Mouse (Mus musculus) kidney, embryonic 14.5 days (tissue): ENCODE results near the gene Olfml2a. TPM values are rescaled to one million over a fixed set of nuclear protein-coding genes. Genes with fewer than 3 reads are reported as not detected.

Experiments used
- ATAC-seq: fragments of 200-750 bp; cut with Nextera tagmentation; 2 replicates; pipeline ENCODE4 v1.8.0; 2017; ENCODE audit warnings: moderate number of reproducible peaks, mild to moderate bottlenecking, moderate TSS enrichment, moderate library complexity; ENCODE audit not compliant: low FRiP score, low TSS enrichment
- H3K27ac ChIP-seq: fragments of 300-500 bp; sonication (generic); 2 replicates; pipeline ENCODE4 v1.5.1; 2014; ENCODE audit warnings: low read depth, mild to moderate bottlenecking, low read length, moderate library complexity, mixed read lengths
- H3K27me3 ChIP-seq: fragments of 300-500 bp; sonication (generic); 2 replicates; pipeline ENCODE4 v1.6.1; 2014; ENCODE audit warnings: mild to moderate bottlenecking, low read length; ENCODE audit not compliant: control insufficient read depth, insufficient read depth
- H3K36me3 ChIP-seq: fragments of 300-500 bp; sonication (generic); 2 replicates; pipeline ENCODE4 v1.6.1; 2014; ENCODE audit warnings: low read length, mixed read lengths; ENCODE audit not compliant: control insufficient read depth, insufficient read depth
- H3K4me1 ChIP-seq: fragments of 300-500 bp; sonication (generic); 2 replicates; pipeline ENCODE4 v1.6.1; 2014; ENCODE audit warnings: low read length, mixed read lengths; ENCODE audit not compliant: control insufficient read depth, insufficient read depth
- H3K4me2 ChIP-seq: fragments of 300-500 bp; sonication (generic); replicated peaks from 2 replicates; pipeline ENCODE4 v1.6.1; 2014; ENCODE audit warnings: low read depth, mild to moderate bottlenecking, low read length
- H3K4me3 ChIP-seq: fragments of 300-500 bp; sonication (generic); 2 replicates; pipeline ENCODE4 v1.5.1; 2014; ENCODE audit warnings: mild to moderate bottlenecking, low read length
- H3K9ac ChIP-seq: fragments of 300-500 bp; sonication (generic); 2 replicates; pipeline ENCODE4 v1.6.1; 2014; ENCODE audit warnings: low read depth, mild to moderate bottlenecking, low read length, moderate library complexity
- H3K9me3 ChIP-seq: fragments of 300-500 bp; sonication (generic); 2 replicates; pipeline ENCODE4 v1.6.1; 2016; ENCODE audit warnings: low read length; ENCODE audit not compliant: control insufficient read depth
- WGBS: fragments of 180-500 bp; shearing (Covaris S2); extraction: QIAGEN DNeasy Blood & Tissue Kit; methylation state at CpG from one replicate; pipeline ENCODE4 v1.1.7; 2014; 5-methylcytosine and 5-hydroxymethylcytosine counted together
- polyA plus RNA-seq: library from polyadenylated mRNA; unstranded; fragments of >200 nt; fragmentation: Nextera tagmentation; extraction: Ambion mirVana; gene quantifications from 2 replicates; pipeline ENCODE4 v1.2.1, GENCODE M21; 2014

Olfml2a gene
- polyA plus RNA-seq, 1 experiment from 2014 or later: 2.3 TPM

DNA sequence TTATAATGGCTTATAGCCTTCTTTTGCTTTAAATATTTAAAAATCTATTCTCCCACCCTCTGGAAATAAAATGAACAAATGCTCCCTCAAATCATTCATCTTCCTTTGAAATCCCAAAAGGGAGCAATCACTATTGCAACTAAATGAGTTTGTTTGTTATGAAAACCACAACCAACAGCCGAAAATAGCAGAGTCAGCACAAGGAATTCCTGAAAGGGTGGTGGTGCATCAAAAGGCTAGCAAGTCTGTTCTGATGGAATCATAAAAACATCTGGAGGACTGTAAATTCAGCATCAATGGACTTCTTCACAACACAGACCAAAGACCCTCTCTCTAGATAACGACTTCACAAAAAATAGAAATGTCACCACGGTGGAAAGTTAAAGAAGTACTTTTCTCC lies 8.3 kb upstream of the Olfml2a start:
- Histone ChIP-seq H3K9me3 (no peaks in the 10 kb centered on the region), H3K9ac (no peak overlapping the region), H3K4me2 (no peak overlapping the region), H3K4me3 (no peak overlapping the region), H3K36me3 (no peaks in the 10 kb centered on the region), H3K4me1 (0 out of 2 replicates have a peak, but pooled peaks cover 7% of the 10 kb centered on the region), H3K27me3 (no peaks in the 10 kb centered on the region; the same call in 1 of the 2 replicates), H3K27ac (no peak overlapping the region)
- no peak for ATAC-seq
- 19% methylated on average over 3 of the region's 3 CpGs for WGBS

DNA sequence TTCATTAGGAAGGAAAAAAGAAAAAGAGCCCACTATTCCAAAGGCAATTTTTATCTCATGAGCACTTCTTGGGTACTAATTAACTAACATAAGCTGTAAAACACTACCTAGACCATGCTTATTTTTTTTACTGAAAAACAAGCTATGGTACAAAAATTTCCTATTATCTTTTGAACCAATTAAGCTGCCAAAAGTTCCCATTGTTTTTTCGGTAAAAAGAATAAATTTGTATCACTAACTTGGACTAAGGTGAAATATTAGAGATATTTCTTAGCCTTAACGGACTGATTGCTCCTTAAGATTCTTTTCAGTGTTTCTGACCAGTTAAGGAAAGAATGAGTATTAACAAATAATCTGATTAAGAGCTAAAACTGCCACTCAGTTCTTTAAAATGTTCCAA lies 7.9 kb upstream of the Olfml2a start:
- Histone ChIP-seq H3K9ac (no peak overlapping the region), H3K36me3 (no peaks in the 10 kb centered on the region), H3K4me1 (0 out of 2 replicates have a peak, but pooled peaks cover 7% of the 10 kb centered on the region), H3K4me3 (no peak overlapping the region), H3K27me3 (no peaks in the 10 kb centered on the region; the same call in 1 of the 2 replicates), H3K9me3 (no peaks in the 10 kb centered on the region), H3K27ac (no peak overlapping the region), H3K4me2 (no peak overlapping the region)
- WGBS: 43% methylated on average over 2 of the region's 2 CpGs
- no peak for ATAC-seq

DNA sequence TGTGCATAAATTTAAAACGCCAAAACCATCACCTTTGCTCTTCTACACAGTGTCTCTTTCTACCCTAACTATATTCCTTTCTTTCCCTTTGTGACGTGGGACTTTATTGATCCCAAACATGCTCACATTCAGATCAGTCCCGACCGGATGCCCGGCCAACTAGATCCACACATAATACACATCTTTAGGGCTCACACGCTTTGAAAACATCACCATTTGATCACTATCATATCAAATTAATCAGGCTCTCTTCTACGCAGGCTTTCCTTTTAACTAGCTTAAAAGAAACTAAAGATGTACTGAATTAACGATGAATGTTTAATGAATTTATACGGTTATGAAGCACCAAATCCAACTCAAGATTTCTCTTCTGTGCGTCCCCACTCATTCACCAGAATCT lies 7.2 kb upstream of the Olfml2a start:
- Histone ChIP-seq H3K4me3 (peak overlapping the region; percentile 87), H3K4me2 (peak overlapping the region; percentile 92), H3K27ac (no peak overlapping the region), H3K9me3 (no peaks in the 10 kb centered on the region), H3K36me3 (no peaks in the 10 kb centered on the region), H3K27me3 (no peaks in the 10 kb centered on the region; the same call in 1 of the 2 replicates), H3K9ac (peak overlapping the region; percentile 69; the same call in 1 of the 2 replicates), H3K4me1 (0 out of 2 replicates have a peak, but pooled peaks cover 7% of the 10 kb centered on the region)
- 4% methylated on average over 10 of the region's 10 CpGs for WGBS
- no peak for ATAC-seq

DNA sequence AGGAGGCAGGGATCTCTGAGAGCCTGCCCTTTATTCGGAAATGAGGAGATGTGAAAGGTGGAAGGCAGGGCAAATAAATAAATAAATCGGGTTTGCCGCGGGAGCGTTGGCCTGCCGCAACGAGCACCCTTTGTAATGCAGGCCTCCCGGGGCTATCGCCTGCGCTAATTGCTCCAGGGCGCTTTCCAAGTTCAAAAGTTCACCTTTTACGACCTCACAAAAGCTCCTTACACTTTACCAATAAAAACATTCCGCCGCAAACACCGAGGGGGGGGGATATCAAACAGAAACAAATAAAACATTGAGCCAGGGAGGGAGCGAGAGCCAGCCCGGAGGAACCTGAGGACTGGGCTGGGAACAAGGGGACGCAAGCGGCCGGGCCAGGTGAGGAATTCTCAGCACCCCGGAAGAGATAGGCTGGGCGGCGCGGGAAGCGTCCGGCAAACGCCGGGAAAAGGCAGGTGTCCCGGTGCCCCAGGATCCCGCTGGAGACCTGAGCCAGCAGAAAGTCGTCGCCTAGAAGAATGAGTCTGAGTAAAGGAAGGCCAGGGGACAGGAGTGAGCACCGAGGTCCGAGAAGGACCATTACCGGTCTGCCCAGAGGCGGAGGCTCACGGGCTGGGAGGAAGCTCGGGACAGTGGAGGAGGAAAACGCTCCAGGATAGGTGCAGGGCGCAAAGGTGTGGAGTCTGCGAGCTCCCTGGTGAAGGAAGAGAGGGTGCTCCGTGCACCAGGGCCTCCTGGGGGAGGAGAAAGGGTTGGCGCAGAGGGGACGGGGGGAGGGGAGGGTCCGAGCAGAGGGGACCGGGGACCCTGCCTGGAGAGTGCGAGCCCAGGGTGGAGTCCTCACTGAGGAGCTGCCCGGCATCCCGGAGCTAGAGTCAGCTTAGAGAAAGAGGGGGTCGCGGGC lies 6.4 kb upstream of the Olfml2a start:
- H3K4me3 ChIP-seq: peak overlapping the region; percentile 87
- H3K27me3 ChIP-seq: no peaks in the 10 kb centered on the region; the same call in 1 of the 2 replicates
- ATAC-seq: peak; percentile 74
- H3K9ac ChIP-seq: peak overlapping the region; percentile 69
- H3K27ac ChIP-seq: 0 out of 2 replicates have a peak overlapping the region, but pooled peaks have one; percentile 17
- H3K4me1 ChIP-seq: 0 out of 2 replicates have a peak, but pooled peaks cover 7% of the 10 kb centered on the region
- no peaks in the 10 kb centered on the region for H3K9me3 ChIP-seq
- H3K4me2 ChIP-seq: peak overlapping the region; percentile 92
- under 1% methylated on average over 51 of the region's 51 CpGs for WGBS
- no peaks in the 10 kb centered on the region for H3K36me3 ChIP-seq

DNA sequence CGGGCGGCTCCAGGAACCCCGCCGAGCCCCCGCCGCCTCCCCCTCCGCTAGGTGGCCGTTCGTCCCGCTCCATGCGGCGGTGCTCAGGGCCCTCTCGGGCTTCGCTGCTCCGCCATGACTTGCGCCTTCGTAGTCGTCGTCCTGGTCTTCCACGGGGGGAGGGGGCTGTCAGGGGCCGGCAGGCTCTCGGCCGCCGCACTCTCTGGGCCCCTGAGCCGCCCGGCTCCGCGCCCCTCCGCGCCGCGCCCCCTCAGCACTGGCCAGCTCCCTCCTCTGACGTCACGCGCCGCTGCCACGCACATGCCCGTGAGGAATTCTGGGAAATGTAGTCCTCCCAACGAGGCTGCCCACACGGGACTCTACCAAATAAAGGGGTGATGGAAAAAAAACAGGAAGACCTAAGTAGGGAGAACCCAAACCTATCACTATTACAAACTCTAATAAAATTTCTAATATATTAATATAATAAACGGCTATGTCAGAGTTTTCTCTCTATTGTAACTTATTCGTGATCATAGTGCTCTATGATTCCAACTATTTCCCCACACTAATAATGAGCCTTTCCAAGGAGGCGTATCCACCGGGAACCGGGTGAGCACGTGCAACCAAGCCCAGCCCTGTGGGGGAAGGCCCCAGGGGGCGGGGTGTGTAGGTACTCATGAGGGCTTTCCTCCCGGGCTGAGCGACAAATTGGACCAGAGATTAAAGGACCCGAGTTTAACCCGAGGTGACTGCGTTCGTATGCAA lies 5.5 kb upstream of the Olfml2a start:
- 0 out of 2 replicates have a peak overlapping the region, but pooled peaks have one; percentile 17 for H3K27ac ChIP-seq
- no peaks in the 10 kb centered on the region for H3K36me3 ChIP-seq
- peak overlapping the region; percentile 69 for H3K9ac ChIP-seq
- WGBS: under 1% methylated on average over 44 of the region's 53 CpGs
- no peaks in the 10 kb centered on the region for H3K9me3 ChIP-seq
- H3K4me1 ChIP-seq: peaks cover 8% of the 10 kb centered on the region; the same call in 1 of the 2 replicates
- H3K4me2 ChIP-seq: peak overlapping the region; percentile 92
- H3K4me3 ChIP-seq: peak overlapping the region; percentile 87
- ATAC-seq: peak; percentile 93
- H3K27me3 ChIP-seq: no peaks in the 10 kb centered on the region; the same call in 1 of the 2 replicates

DNA sequence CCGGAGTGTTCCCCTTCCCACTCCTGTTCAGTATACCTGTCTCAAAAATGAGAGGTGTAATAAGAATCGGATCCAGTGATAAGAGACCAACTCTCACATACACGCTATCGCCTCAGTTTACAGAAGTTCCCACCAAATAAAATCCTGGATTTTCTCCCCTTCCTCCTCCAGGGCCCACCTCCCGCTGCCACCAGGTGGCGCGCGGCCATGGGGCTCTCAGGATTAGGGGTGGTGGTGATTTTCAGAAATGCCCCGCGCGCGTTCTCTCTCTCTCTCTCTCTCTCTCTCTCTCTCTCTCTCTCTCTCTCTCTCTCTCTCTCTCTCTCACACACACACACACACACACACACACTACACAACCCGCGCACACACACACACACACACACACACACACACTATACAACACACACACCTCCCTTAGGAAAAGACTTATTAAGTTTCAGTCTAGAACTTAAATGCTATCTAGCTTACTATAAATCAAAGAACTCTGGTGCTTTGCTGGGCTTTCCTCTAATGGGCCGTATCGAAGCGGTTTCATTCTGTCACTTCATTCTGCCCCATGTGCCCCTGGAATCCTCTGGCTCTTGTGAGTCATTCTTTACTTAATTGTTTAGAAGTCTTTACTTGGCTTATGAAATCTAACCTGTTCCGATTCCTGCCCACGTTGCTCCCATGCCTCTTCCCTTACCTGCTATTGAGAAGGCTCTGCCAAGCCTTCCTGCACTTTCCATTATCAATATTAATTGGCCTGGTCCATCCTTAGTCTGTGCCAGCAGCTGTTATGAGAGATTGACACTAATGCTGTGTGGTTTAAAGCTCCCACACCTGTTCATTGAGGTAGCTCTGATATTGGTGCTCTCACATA lies 4.4 kb upstream of the Olfml2a start, which contains the start of gene Nr6a1:
Gene Nr6a1, minus strand, starts transcription at position 574 of the 865 bp plus-strand sequence.
- peak within 1 kb of the TSS; percentile 51; the same call in 1 of the 2 replicates for H3K27ac ChIP-seq
- WGBS: 3% methylated on average over 19 of the region's 19 CpGs
- ATAC-seq: peak; percentile 45
- peak within 1 kb of the TSS; percentile 23; the same call in 1 of the 2 replicates for H3K9ac ChIP-seq
- peak within 1 kb of the TSS; percentile 75 for H3K4me2 ChIP-seq
- H3K4me3 ChIP-seq: peak within 1 kb of the TSS; percentile 87
- H3K4me1 ChIP-seq: peaks cover 17% of the 10 kb centered on the region; the same call in 1 of the 2 replicates
- H3K9me3 ChIP-seq: no peaks in the 10 kb centered on the region
- no peaks in the 10 kb centered on the region for H3K36me3 ChIP-seq
- H3K27me3 ChIP-seq: no peaks in the 10 kb centered on the region; the same call in 1 of the 2 replicates

DNA sequence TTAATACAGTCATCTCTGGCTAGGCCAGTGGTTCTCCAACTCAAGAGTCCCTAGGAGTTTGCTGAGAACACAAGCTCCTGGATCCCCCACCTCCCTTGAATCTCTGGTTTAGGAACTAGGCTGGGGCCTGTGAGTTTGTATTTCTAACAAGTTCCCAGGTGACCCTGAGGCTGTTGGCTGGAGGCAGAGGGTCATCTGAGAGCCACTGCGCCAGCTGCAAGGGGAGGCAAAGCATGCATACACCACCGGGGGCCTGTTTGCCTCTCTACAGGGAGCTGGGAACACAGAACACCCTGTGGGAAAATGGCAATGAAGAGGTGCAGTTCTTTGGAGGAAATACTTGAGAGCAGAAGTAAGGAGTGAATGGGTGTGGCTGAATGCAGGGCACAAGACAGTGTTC lies 1.5 kb upstream of the Olfml2a start:
- H3K27me3 ChIP-seq: no peaks in the 10 kb centered on the region
- no peak for ATAC-seq
- no peak overlapping the region for H3K27ac ChIP-seq
- H3K4me2 ChIP-seq: no peak overlapping the region
- H3K4me1 ChIP-seq: peaks cover 14% of the 10 kb centered on the region; the same call in 1 of the 2 replicates
- no peaks in the 10 kb centered on the region for H3K36me3 ChIP-seq
- no peak overlapping the region for H3K9ac ChIP-seq
- no peak overlapping the region for H3K4me3 ChIP-seq
- 53% methylated on average over 2 of the region's 2 CpGs for WGBS
- no peaks in the 10 kb centered on the region for H3K9me3 ChIP-seq

DNA sequence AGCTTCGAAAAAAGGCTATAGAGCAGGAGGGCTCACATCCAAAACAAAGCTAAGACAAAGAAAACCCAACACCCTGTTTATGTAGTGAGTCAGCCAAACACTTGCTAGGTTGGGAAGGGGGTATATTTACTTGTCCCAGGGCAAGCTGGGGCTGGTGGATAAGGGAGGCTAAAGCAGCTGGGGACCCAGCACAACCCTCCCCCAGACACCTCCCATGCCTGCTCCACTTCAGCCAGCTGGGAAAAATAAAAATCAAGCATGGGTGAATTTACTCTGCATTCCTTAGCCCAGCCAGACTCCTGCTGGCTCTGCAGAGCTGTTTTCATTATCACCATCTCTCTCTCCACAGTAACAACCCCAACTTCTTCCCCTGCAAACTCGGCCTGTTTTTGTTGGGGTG lies 2.2 kb downstream of the Olfml2a start:
- peak; percentile 73 for ATAC-seq
- H3K27me3 ChIP-seq: no peaks in the 10 kb centered on the region
- H3K36me3 ChIP-seq: no peaks in the 10 kb centered on the region
- 10% methylated on average over 2 of the region's 2 CpGs for WGBS
- peaks cover 10% of the 10 kb centered on the region; the same call in 1 of the 2 replicates for H3K4me1 ChIP-seq
- no peaks in the 10 kb centered on the region for H3K9me3 ChIP-seq
- H3K27ac ChIP-seq: peak overlapping the region; percentile 10; the same call in 1 of the 2 replicates
- H3K9ac ChIP-seq: no peak overlapping the region
- no peak overlapping the region for H3K4me3 ChIP-seq
- H3K4me2 ChIP-seq: no peak overlapping the region
